In genomic region chr5:148959068-148959990, GRCm38 (mm10) we compare ENCODE assay signal across 8 mouse cellular contexts. TPM values are rescaled to one million over a fixed set of nuclear protein-coding genes. Genes with fewer than 3 reads are reported as not detected.
A peak's percentile ranks its signal among the peaks of the same experiment; 100 is the strongest.
DNase-seq lines count a peak whose midpoint lies in the region; ATAC-seq and TF ChIP-seq lines count a peak whose summit lies in the region.

No protein-coding gene starts in this region.

- TF ChIP-seq POLR2A in small intestine, adult 2 months (IDR thresholded peaks at IDR 0.05; ENCODE audit: low read depth, low read length) = peak; percentile 47; the same call in 1 of the 2 replicates

- H3K36me3 ChIP-seq in intestine, postnatal 0 days (ENCODE audit: control insufficient read depth, insufficient read depth) = no peaks in the 10 kb centered on the region
- H3K36me3 ChIP-seq in small intestine, adult 2 months (ENCODE audit: control insufficient read depth, insufficient read depth, low read length) = no peaks in the 10 kb centered on the region

- under 1% methylated on average over 37 of the region's 39 CpGs for WGBS in intestine, postnatal 0 days
- WGBS in small intestine, adult 2 months = 1% methylated on average over 39 of the region's 39 CpGs

- peak overlapping the region; percentile 57 for H3K27ac ChIP-seq in intestine, postnatal 0 days (ENCODE audit: low read depth, low read length)
- peak overlapping the region; percentile 64 for H3K27ac ChIP-seq in small intestine, adult 2 months (ENCODE audit: insufficient read depth, low read depth, low read length)

- H3K9me3 ChIP-seq in intestine, postnatal 0 days (ENCODE audit: control insufficient read depth) = no peaks in the 10 kb centered on the region

- H3K4me1 ChIP-seq in intestine, postnatal 0 days (replicated peaks; ENCODE audit: control insufficient read depth, insufficient read depth, low read length) = peaks cover 9% of the 10 kb centered on the region; the same call in 1 of the 2 replicates
- peaks cover 23% of the 10 kb centered on the region for H3K4me1 ChIP-seq in small intestine, adult 2 months (ENCODE audit: control insufficient read depth, insufficient read depth, insufficient read length, low read length)

- intact Hi-C loops in gastrocnemius, postnatal 14 days (cut with DNase I; ENCODE audit: low total_unique reads) = no loop called here
- intact Hi-C loops in left cerebral cortex, postnatal 25 days (cut with DNase I) = no loop called here

- peak; percentile 62 for DNase-seq in embryo, embryonic 10 days (ENCODE audit: low spot score)
- no peak for DNase-seq in embryo, embryonic 9.5 days (ENCODE audit: extremely low spot score)
- DNase-seq in cerebellum, postnatal 14 days = peak; percentile 52 to 60
- DNase-seq in gastrocnemius, postnatal 14 days = peak; percentile 52
- DNase-seq in left cerebral cortex, postnatal 25 days (ENCODE audit: low spot score in 2 of 2) = peak; percentile 70 to 96

- no peaks in the 10 kb centered on the region for H3K27me3 ChIP-seq in intestine, postnatal 0 days (replicated peaks; ENCODE audit: control insufficient read depth, insufficient read depth, low read length)
- no peaks in the 10 kb centered on the region for H3K27me3 ChIP-seq in small intestine, adult 2 months (ENCODE audit: control insufficient read depth, insufficient read depth, low read length)

- H3K4me2 ChIP-seq in intestine, postnatal 0 days (replicated peaks; ENCODE audit: low read depth) = peak overlapping the region; percentile 88

- no peak for TF ChIP-seq CTCF in intestine, postnatal 0 days (IDR thresholded peaks at IDR 0.05; ENCODE audit: low read depth)
- no peak for TF ChIP-seq CTCF in small intestine, adult 2 months (IDR thresholded peaks at IDR 0.05; ENCODE audit: extremely low read depth, insufficient read length, insufficient replicate concordance, low read depth, low read length)

- peak; percentile 92 for ATAC-seq in intestine, postnatal 0 days
- ATAC-seq in megakaryocyte progenitor cell, adult 5-6 weeks (replicated peaks; ENCODE audit: poor library complexity) = peak; percentile 72

- peak overlapping the region; percentile 38 for H3K4me3 ChIP-seq in intestine, postnatal 0 days (ENCODE audit: low read depth, low read length)
- H3K4me3 ChIP-seq in small intestine, adult 2 months (ENCODE audit: low read depth, low read length) = peak overlapping the region; percentile 60

- peak overlapping the region; percentile 42; the same call in 1 of the 2 replicates for H3K9ac ChIP-seq in intestine, postnatal 0 days (ENCODE audit: low read depth, low read length)

RNA-seq across cellular contexts. Expression of gene Katnal1, which starts 30.2 kb away (rescaled TPM):
- 1 to 10 TPM; 3.7 to 3.9 TPM for total RNA-seq in gastrocnemius, postnatal 14 days (2021)
- polyA plus RNA-seq in intestine, postnatal 0 days (2015; fragmentation: Nextera tagmentation; extraction: Ambion mirVana) = 2.7 and 2.9 TPM in 2 replicates
- 10 to 100 TPM; 67.0 to 73.5 TPM for total RNA-seq in left cerebral cortex, postnatal 25 days (2021)
- 5.6 and 6.5 TPM in 2 replicates for total RNA-seq in megakaryocyte progenitor cell, adult 5-6 weeks (2015)
- total RNA-seq in megakaryocyte progenitor cell, adult 5-6 weeks (2017) = 6.9 and 9.0 TPM in 2 replicates
- polyA plus RNA-seq in small intestine, adult 2 months (2012; rRNA removed) = 0.69 and 0.82 TPM in 2 replicates

RNA-seq across cellular contexts. Expression of gene Gm42791, which starts 35.6 kb away (rescaled TPM):
- total RNA-seq in gastrocnemius, postnatal 14 days (2021) = 1 to 10 TPM; 1.1 to 1.5 TPM
- not detected in 2 replicates for polyA plus RNA-seq in intestine, postnatal 0 days (2015; fragmentation: Nextera tagmentation; extraction: Ambion mirVana)
- 10 to 100 TPM; 17.8 to 18.5 TPM for total RNA-seq in left cerebral cortex, postnatal 25 days (2021)
- not detected in 2 replicates for total RNA-seq in megakaryocyte progenitor cell, adult 5-6 weeks (2015)
- not detected in 2 replicates for total RNA-seq in megakaryocyte progenitor cell, adult 5-6 weeks (2017)
- polyA plus RNA-seq in small intestine, adult 2 months (2012; rRNA removed) = not detected in 2 replicates

Comparison
In these comparisons a context has a peak if more than half of its experiments do, and no peak if none do; other contexts are left out.
1. RNA of gene Katnal1, which starts 30.2 kb away (total RNA-seq): 67.0 to 73.5 TPM in left cerebral cortex, postnatal 25 days; 5.6 to 9.0 TPM in megakaryocyte progenitor cell, adult 5-6 weeks and 3.7 to 3.9 TPM in gastrocnemius, postnatal 14 days; every median in the first group is over 4 times any median in the second.
2. RNA of gene Gm42791, which starts 35.6 kb away (total RNA-seq): 17.8 to 18.5 TPM in left cerebral cortex, postnatal 25 days; 1.1 to 1.5 TPM in gastrocnemius, postnatal 14 days and not detected in megakaryocyte progenitor cell, adult 5-6 weeks; every median in the first group is over 4 times any median in the second.